Mouse (Mus musculus) megakaryocyte-erythroid progenitor cell, adult 5 weeks (primary cell): ENCODE data around the gene Pkn3. TPM values are rescaled to one million over a fixed set of nuclear protein-coding genes. Genes with fewer than 3 reads are reported as not detected.

Experiments
- polyA plus RNA-seq: library from polyadenylated mRNA; stranded (reverse); fragments of >175 nt; gene quantifications from 2 replicates; pipeline ENCODE4 v1.2.3, GENCODE M21; 2012

Gene Pkn3
- polyA plus RNA-seq, result 35.4 and 39.2 TPM in 2 replicates

GRCm38 (mm10) chr2:30077502-30078348 lies at the start of gene Pkn3:
Pkn3 (plus strand) TSS chr2:30077684.

GRCm38 (mm10) chr2:30048699-30049388 lies 28.6 kb upstream of the Pkn3 start, which contains the start of gene Wdr34:
Wdr34 (minus strand) TSS chr2:30048881.

GRCm38 (mm10) chr2:30057223-30057904 lies 20.1 kb upstream of the Pkn3 start, which contains the start of gene Set:
Set (plus strand) TSS chr2:30057378.

GRCm38 (mm10) chr2:30093471-30094207 lies 16.2 kb downstream of the Pkn3 start, which contains the start of gene Zdhhc12:
Zdhhc12 (minus strand) TSS chr2:30093648.

GRCm38 (mm10) chr2:30124472-30125274 lies 47.2 kb downstream of the Pkn3 start, which contains the start of gene Zer1:
Zer1 (minus strand) TSS chr2:30124585.

GRCm38 (mm10) chr2:30133613-30134377 lies 56.3 kb downstream of the Pkn3 start, which contains the start of gene Tbc1d13:
Tbc1d13 (plus strand) TSS chr2:30133746.

Other genes starting within 250 kb of the Pkn3 start
- gene Cercam, start 208.5 kb upstream of the Pkn3 start, polyA plus RNA-seq, result 29.6 and 30.5 TPM in 2 replicates
- gene Odf2, start 188.5 kb upstream of the Pkn3 start, polyA plus RNA-seq, result 26.2 and 45.0 TPM in 2 replicates
- 51.3 and 60.3 TPM in 2 replicates for gene Gle1, start 142.3 kb upstream of the Pkn3 start, polyA plus RNA-seq
- 49.7 and 55.9 TPM in 2 replicates for gene Sptan1, start 112.1 kb upstream of the Pkn3 start, polyA plus RNA-seq
- gene Wdr34, start 28.8 kb upstream of the Pkn3 start, polyA plus RNA-seq, result 26.0 and 26.5 TPM in 2 replicates
- 599 and 669 TPM in 2 replicates for gene Set, start 20.3 kb upstream of the Pkn3 start, polyA plus RNA-seq
- 24.3 and 28.2 TPM in 2 replicates for gene Zdhhc12, start 16.0 kb downstream of the Pkn3 start, polyA plus RNA-seq
- 17.4 and 20.6 TPM in 2 replicates for gene Zer1, start 46.9 kb downstream of the Pkn3 start, polyA plus RNA-seq
- 32.4 and 40.5 TPM in 2 replicates for gene Tbc1d13, start 56.1 kb downstream of the Pkn3 start, polyA plus RNA-seq
- 24.5 and 27.9 TPM in 2 replicates for gene Endog, start 93.8 kb downstream of the Pkn3 start, polyA plus RNA-seq
- 52.5 and 60.2 TPM in 2 replicates for gene Spout1, start 100.8 kb downstream of the Pkn3 start, polyA plus RNA-seq
- 6.2 and 8.0 TPM in 2 replicates for gene Kyat1, start 128.2 kb downstream of the Pkn3 start, polyA plus RNA-seq
- 6.2 and 9.9 TPM in 2 replicates for gene Lrrc8a, start 160.0 kb downstream of the Pkn3 start, polyA plus RNA-seq
- 4.3 TPM in 2 replicates for gene Gm28035, start 162.9 kb downstream of the Pkn3 start, polyA plus RNA-seq
- 0.49 TPM in 1 of 2 replicates, not detected in the other for gene Phyhd1, start 188.5 kb downstream of the Pkn3 start, polyA plus RNA-seq
- gene Gm28038, start 203.4 kb downstream of the Pkn3 start, polyA plus RNA-seq, result not detected in 2 replicates
- 5.8 and 7.0 TPM in 2 replicates for gene Dolk, start 208.7 kb downstream of the Pkn3 start, polyA plus RNA-seq
- gene Nup188, start 208.7 kb downstream of the Pkn3 start, polyA plus RNA-seq, result 70.1 and 71.7 TPM in 2 replicates